Mouse (Mus musculus): ENCODE results near the gene Anapc11. TPM values are rescaled to one million over a fixed set of nuclear protein-coding genes. Genes with fewer than 3 reads are reported as not detected.
"Not testable (repeated sequence)": the region's sequence is repeated elsewhere in the genome, so short reads cannot be mapped to it uniquely, and the experiment has no call there.

Gene Anapc11
- 174 and 175 TPM in 2 replicates for polyA plus RNA-seq (2016; fragmentation: Nextera tagmentation; extraction: Ambion mirVana)

GRCm38 (mm10) chr11:120598283-120598989 is at the start of gene Anapc11, which contains the start of gene Alyref:
TSS of gene Anapc11 (plus strand) at chr11:120598421.
TSS of gene Alyref (minus strand) at chr11:120598365.
- Histone ChIP-seq H3K27ac (ENCODE audit: poor library complexity, severe bottlenecking) (peak within 1 kb of the TSS; percentile 91), H3K4me3 (peak within 1 kb of the TSS; percentile 100), H3K9me3 (replicated peaks) (no peaks in the 10 kb centered on the region), H3K4me2 (peak within 1 kb of the TSS; percentile 100), H3K4me1 (replicated peaks) (peaks cover 24% of the 10 kb centered on the region), H3K27me3 (replicated peaks) (no peaks in the 10 kb centered on the region), H3K9ac (peak within 1 kb of the TSS; percentile 100), H3K36me3 (peaks cover 64% of the 10 kb centered on the region)
- WGBS, result under 1% methylated on average over 88 of the region's 88 CpGs
- peak; percentile 98 for ATAC-seq (ENCODE audit: insufficient number of reproducible peaks, low FRiP score)

GRCm38 (mm10) chr11:120548786-120549167 is 49.4 kb upstream of the Anapc11 start:
- WGBS, result 17% methylated on average over 7 of the region's 7 CpGs
- Histone ChIP-seq H3K27ac (ENCODE audit: poor library complexity, severe bottlenecking) (peak overlapping the region; percentile 97), H3K9ac (peak overlapping the region; percentile 98), H3K27me3 (replicated peaks) (no peaks in the 10 kb centered on the region), H3K9me3 (replicated peaks) (no peaks in the 10 kb centered on the region), H3K4me3 (peak overlapping the region; percentile 95), H3K36me3 (peaks cover 20% of the 10 kb centered on the region), H3K4me1 (replicated peaks) (peaks cover 25% of the 10 kb centered on the region), H3K4me2 (peak overlapping the region; percentile 91)
- ATAC-seq (ENCODE audit: insufficient number of reproducible peaks, low FRiP score), result no peak

GRCm38 (mm10) chr11:120549168-120549945 is 48.9 kb upstream of the Anapc11 start, which contains the start of gene Mcrip1:
TSS of gene Mcrip1 (minus strand) at chr11:120549727.
- Histone ChIP-seq H3K36me3 (peaks cover 14% of the 10 kb centered on the region), H3K9me3 (replicated peaks) (no peaks in the 10 kb centered on the region), H3K9ac (peak within 1 kb of the TSS; percentile 98), H3K27ac (ENCODE audit: poor library complexity, severe bottlenecking) (peak within 1 kb of the TSS; percentile 97), H3K4me1 (replicated peaks) (peaks cover 26% of the 10 kb centered on the region), H3K4me3 (peak within 1 kb of the TSS; percentile 95), H3K27me3 (replicated peaks) (no peaks in the 10 kb centered on the region), H3K4me2 (peak within 1 kb of the TSS; percentile 91)
- 1% methylated on average over 81 of the region's 87 CpGs for WGBS
- ATAC-seq (ENCODE audit: insufficient number of reproducible peaks, low FRiP score), result peak; percentile 91

- H3K9ac ChIP-seq, result peak overlapping the region; percentile 98
- ATAC-seq (ENCODE audit: insufficient number of reproducible peaks, low FRiP score), result peak; percentile 30; the same call in 1 of the 2 replicates
- H3K4me2 ChIP-seq, result peak overlapping the region; percentile 91
- peak overlapping the region; percentile 95 for H3K4me3 ChIP-seq
- H3K36me3 ChIP-seq, result peaks cover 6% of the 10 kb centered on the region; the same call in 1 of the 2 replicates
- peaks cover 35% of the 10 kb centered on the region for H3K4me1 ChIP-seq (replicated peaks)
- H3K27ac ChIP-seq (ENCODE audit: poor library complexity, severe bottlenecking), result peak overlapping the region; percentile 97
- no peaks in the 10 kb centered on the region for H3K9me3 ChIP-seq (replicated peaks)
- H3K27me3 ChIP-seq (replicated peaks), result no peaks in the 10 kb centered on the region
- WGBS, result 70% methylated on average over 11 of the region's 11 CpGs
Measured at GRCm38 (mm10) chr11:120549986-120550809, 48.0 kb upstream of the Anapc11 start.

GRCm38 (mm10) chr11:120550810-120551440 is 47.3 kb upstream of the Anapc11 start, which contains the start of gene Ppp1r27:
TSS of gene Ppp1r27 (minus strand) at chr11:120551132.
- 92% methylated on average over 28 of the region's 28 CpGs for WGBS
- H3K9ac ChIP-seq, result peak within 1 kb of the TSS; percentile 98
- peak within 1 kb of the TSS; percentile 95 for H3K4me3 ChIP-seq
- H3K4me2 ChIP-seq, result peak within 1 kb of the TSS; percentile 91
- H3K4me1 ChIP-seq (replicated peaks), result peaks cover 40% of the 10 kb centered on the region
- H3K36me3 ChIP-seq, result peaks cover 3% of the 10 kb centered on the region; the same call in 1 of the 2 replicates
- peak within 1 kb of the TSS; percentile 97; the same call in 1 of the 2 replicates for H3K27ac ChIP-seq (ENCODE audit: poor library complexity, severe bottlenecking)
- no peaks in the 10 kb centered on the region for H3K27me3 ChIP-seq (replicated peaks)
- no peak for ATAC-seq (ENCODE audit: insufficient number of reproducible peaks, low FRiP score)
- H3K9me3 ChIP-seq (replicated peaks), result no peaks in the 10 kb centered on the region

GRCm38 (mm10) chr11:120552736-120553135 is 45.5 kb upstream of the Anapc11 start:
- ATAC-seq (ENCODE audit: insufficient number of reproducible peaks, low FRiP score), result no peak
- Histone ChIP-seq H3K27me3 (replicated peaks) (no peaks in the 10 kb centered on the region), H3K4me1 (replicated peaks) (peaks cover 34% of the 10 kb centered on the region), H3K9me3 (replicated peaks) (peaks cover 4% of the 10 kb centered on the region; the same call in 1 of the 2 replicates), H3K36me3 (no peaks in the 10 kb centered on the region), H3K4me2 (no peak overlapping the region), H3K4me3 (no peak overlapping the region), H3K9ac (no peak overlapping the region), H3K27ac (ENCODE audit: poor library complexity, severe bottlenecking) (no peak overlapping the region)
- 73% methylated on average over 5 of the region's 5 CpGs for WGBS

GRCm38 (mm10) chr11:120554834-120555233 is 43.4 kb upstream of the Anapc11 start:
- Histone ChIP-seq H3K9ac (no peak overlapping the region), H3K9me3 (replicated peaks) (peaks cover 4% of the 10 kb centered on the region; the same call in 1 of the 2 replicates), H3K4me3 (no peak overlapping the region), H3K4me1 (replicated peaks) (peaks cover 22% of the 10 kb centered on the region), H3K27ac (ENCODE audit: poor library complexity, severe bottlenecking) (peak overlapping the region; percentile 2; the same call in 1 of the 2 replicates), H3K4me2 (no peak overlapping the region), H3K27me3 (replicated peaks) (no peaks in the 10 kb centered on the region), H3K36me3 (peaks cover 12% of the 10 kb centered on the region)
- no peak for ATAC-seq (ENCODE audit: insufficient number of reproducible peaks, low FRiP score)
- 33% methylated on average over 7 of the region's 7 CpGs for WGBS

- Histone ChIP-seq H3K36me3 (peaks cover 17% of the 10 kb centered on the region), H3K4me2 (no peak overlapping the region), H3K4me3 (no peak overlapping the region), H3K9me3 (replicated peaks) (peaks cover 4% of the 10 kb centered on the region; the same call in 1 of the 2 replicates), H3K9ac (no peak overlapping the region), H3K27ac (ENCODE audit: poor library complexity, severe bottlenecking) (peak overlapping the region; percentile 2; the same call in 1 of the 2 replicates), H3K4me1 (replicated peaks) (peaks cover 18% of the 10 kb centered on the region), H3K27me3 (replicated peaks) (no peaks in the 10 kb centered on the region)
- ATAC-seq (ENCODE audit: insufficient number of reproducible peaks, low FRiP score), result 0 out of 2 replicates have a peak, but pooled peaks have one; percentile 48
- 49% methylated on average over 2 of the region's 2 CpGs for whole genome bisulfite sequencing
Measured at GRCm38 (mm10) chr11:120555260-120555659, 43.0 kb upstream of the Anapc11 start.

GRCm38 (mm10) chr11:120558843-120559242 is 39.4 kb upstream of the Anapc11 start:
- H3K27ac ChIP-seq (ENCODE audit: poor library complexity, severe bottlenecking); H3K9ac ChIP-seq; H3K9me3 ChIP-seq (replicated peaks); H3K27me3 ChIP-seq (replicated peaks); ATAC-seq (ENCODE audit: insufficient number of reproducible peaks, low FRiP score); H3K4me3 ChIP-seq; H3K4me2 ChIP-seq: not testable (repeated sequence)
- Histone ChIP-seq H3K36me3 (peaks cover 52% of the 10 kb centered on the region), H3K4me1 (replicated peaks) (peaks cover 15% of the 10 kb centered on the region)
- 90% methylated on average over 6 of the region's 6 CpGs for WGBS

Data from heart, embryonic 12.5 days (tissue).